8 mouse cellular contexts compared by ENCODE assay signal in genomic region chr2:170155089-170155740, GRCm38 (mm10). TPM values are rescaled to one million over a fixed set of nuclear protein-coding genes. Genes with fewer than 3 reads are reported as not detected.
A peak's percentile ranks its signal among the peaks of the same experiment; 100 is the strongest.
DNase-seq lines count a peak whose midpoint lies in the region; ATAC-seq lines count a peak whose summit lies in the region.

No protein-coding gene starts in this region.

- WGBS in intestine, embryonic 14.5 days: 5% methylated on average over 18 of the region's 18 CpGs
- 2% methylated on average over 18 of the region's 18 CpGs for WGBS in liver, embryonic 11.5 days
- 5% methylated on average over 18 of the region's 18 CpGs for WGBS in stomach, embryonic 14.5 days

- no peak overlapping the region for H3K9ac ChIP-seq in intestine, embryonic 14.5 days (ENCODE audit: low read length)
- peak overlapping the region; percentile 61 for H3K9ac ChIP-seq in liver, embryonic 11.5 days (ENCODE audit: low read depth, low read length)
- no peak overlapping the region; the same call in 1 of the 2 replicates for H3K9ac ChIP-seq in stomach, embryonic 14.5 days (replicated peaks; ENCODE audit: low read depth, low read length)

- no peaks in the 10 kb centered on the region for H3K27me3 ChIP-seq in intestine, embryonic 14.5 days (replicated peaks; ENCODE audit: control insufficient read depth, insufficient read depth, low read length)
- no peaks in the 10 kb centered on the region for H3K27me3 ChIP-seq in liver, embryonic 11.5 days (replicated peaks; ENCODE audit: control insufficient read depth, insufficient read depth, low read length)
- no peaks in the 10 kb centered on the region for H3K27me3 ChIP-seq in stomach, embryonic 14.5 days (ENCODE audit: control insufficient read depth, insufficient read depth, low read length)

- H3K4me3 ChIP-seq in intestine, embryonic 14.5 days (ENCODE audit: low read depth, low read length): peak overlapping the region; percentile 31
- peak overlapping the region; percentile 63 for H3K4me3 ChIP-seq in liver, embryonic 11.5 days (ENCODE audit: low read depth, low read length)
- peak overlapping the region; percentile 24 for H3K4me3 ChIP-seq in stomach, embryonic 14.5 days (ENCODE audit: low read depth, low read length)

- H3K4me1 ChIP-seq in intestine, embryonic 14.5 days (replicated peaks; ENCODE audit: control insufficient read depth, insufficient read depth, low read length): peaks cover 29% of the 10 kb centered on the region
- H3K4me1 ChIP-seq in liver, embryonic 11.5 days (replicated peaks; ENCODE audit: control insufficient read depth, insufficient read depth, low read length): peaks cover 41% of the 10 kb centered on the region
- H3K4me1 ChIP-seq in stomach, embryonic 14.5 days (ENCODE audit: control insufficient read depth, insufficient read depth, low read length): peaks cover 9% of the 10 kb centered on the region

- no peaks in the 10 kb centered on the region for H3K36me3 ChIP-seq in intestine, embryonic 14.5 days (ENCODE audit: control insufficient read depth, insufficient read depth, low read length)
- H3K36me3 ChIP-seq in liver, embryonic 11.5 days (ENCODE audit: control insufficient read depth, insufficient read depth, low read length): no peaks in the 10 kb centered on the region
- no peaks in the 10 kb centered on the region for H3K36me3 ChIP-seq in stomach, embryonic 14.5 days (ENCODE audit: control insufficient read depth, insufficient read depth, low read length)

- peak; percentile 52 for DNase-seq in layer of hippocampus, adult 9-11 months
- no peak for DNase-seq in layer of hippocampus, adult 9-10 months (ENCODE audit: low spot score)
- peak; percentile 71 for DNase-seq in c-Kit-positive CD71-positive TER-119-positive erythroid progenitor cells, embryonic 14.5 days (ENCODE audit: low spot score)
- DNase-seq in gastrocnemius, postnatal 4 days (ENCODE audit: low spot score in 2 of 2): peak; percentile 52 to 77
- no peak for DNase-seq in intestine, embryonic 14.5 days (ENCODE audit: low spot score)
- DNase-seq in liver, embryonic 11.5 days (ENCODE audit: low spot score): peak; percentile 68
- peak; percentile 63 to 76 for DNase-seq in monocyte, adult 2 months (ENCODE audit: low read depth in 1 of 2, low spot score in 2 of 2)

- peak overlapping the region; percentile 68 for H3K4me2 ChIP-seq in intestine, embryonic 14.5 days (ENCODE audit: low read length)
- peak overlapping the region; percentile 85 for H3K4me2 ChIP-seq in liver, embryonic 11.5 days
- H3K4me2 ChIP-seq in stomach, embryonic 14.5 days (replicated peaks; ENCODE audit: low read depth, low read length): peak overlapping the region; percentile 59

- peak; percentile 26 for ATAC-seq in intestine, embryonic 14.5 days (replicated peaks; ENCODE audit: low FRiP score, low TSS enrichment, low read depth)
- peak; percentile 23 for ATAC-seq in liver, embryonic 11.5 days (replicated peaks; ENCODE audit: low FRiP score)
- no peak for ATAC-seq in stomach, embryonic 14.5 days (ENCODE audit: insufficient number of reproducible peaks, insufficient read depth, low FRiP score, low read depth)

- peak overlapping the region; percentile 19 for H3K27ac ChIP-seq in intestine, embryonic 14.5 days (ENCODE audit: low read depth)
- peak overlapping the region; percentile 90 for H3K27ac ChIP-seq in liver, embryonic 11.5 days (ENCODE audit: low read depth, low read length)
- H3K27ac ChIP-seq in stomach, embryonic 14.5 days (ENCODE audit: low read length): peak overlapping the region; percentile 61

- H3K9me3 ChIP-seq in intestine, embryonic 14.5 days (ENCODE audit: control insufficient read depth, low read length): no peaks in the 10 kb centered on the region
- H3K9me3 ChIP-seq in liver, embryonic 11.5 days (ENCODE audit: control insufficient read depth, low read length): no peaks in the 10 kb centered on the region
- no peaks in the 10 kb centered on the region for H3K9me3 ChIP-seq in stomach, embryonic 14.5 days (ENCODE audit: control insufficient read depth, low read depth, low read length)

RNA-seq across cellular contexts. Expression of gene Zfp217, which starts 7.3 kb away (rescaled TPM):
- 10 to 100 TPM; 14.1 to 15.1 TPM for total RNA-seq in gastrocnemius, postnatal 4 days (2021)
- 3.8 and 4.3 TPM in 2 replicates for polyA plus RNA-seq in intestine, embryonic 14.5 days (2014; fragmentation: Nextera tagmentation; extraction: Ambion mirVana)
- polyA plus RNA-seq in liver, embryonic 11.5 days (2014; fragmentation: Nextera tagmentation; extraction: Ambion mirVana): 5.1 and 5.4 TPM in 2 replicates
- 4.1 and 4.5 TPM in 2 replicates for polyA plus RNA-seq in stomach, embryonic 14.5 days (2014; fragmentation: Nextera tagmentation; extraction: Ambion mirVana)

Comparison
In these comparisons a context has a peak if more than half of its experiments do, and no peak if none do; other contexts are left out.
1. DNase-seq: peak in layer of hippocampus, adult 9-11 months (single experiment), c-Kit-positive CD71-positive TER-119-positive erythroid progenitor cells, embryonic 14.5 days (single experiment), gastrocnemius, postnatal 4 days (2 of 2), liver, embryonic 11.5 days (single experiment) and monocyte, adult 2 months (2 of 2); none in layer of hippocampus, adult 9-10 months (single experiment) and intestine, embryonic 14.5 days (single experiment).
2. H3K27ac ChIP-seq: peak in every context shown above with its lines; median percentile 90 in liver, embryonic 11.5 days; 61 in stomach, embryonic 14.5 days; 19 in intestine, embryonic 14.5 days.
3. Peak in every context shown above with its lines, with median percentiles within 50 percentile points of each other: H3K4me2 ChIP-seq and H3K4me3 ChIP-seq.